Mouse (Mus musculus): Measurements from ENCODE around the gene Gm5901.
"Not testable (repeated sequence)": the region's sequence is repeated elsewhere in the genome, so short reads cannot be mapped to it uniquely, and the experiment has no call there.

Gene Gm5901

GRCm38 (mm10) chr7:105374866-105375265 is at the start of gene Gm5901:
Gene Gm5901 (plus strand): TSS chr7:105375038.
- DNase-seq: no peak

GRCm38 (mm10) chr7:105325302-105325701 is 49.5 kb upstream of the Gm5901 start:
- no peak for DNase-seq

- DNase-seq: no peak
Observed at GRCm38 (mm10) chr7:105334004-105334403, 40.8 kb upstream of the Gm5901 start, which contains the start of gene Olfr690. Gene Olfr690 (minus strand): TSS chr7:105334104.

GRCm38 (mm10) chr7:105342170-105342569 is 32.7 kb upstream of the Gm5901 start, which contains the start of gene Olfr691:
Gene Olfr691 (minus strand): TSS chr7:105342270.
- DNase-seq: no peak

GRCm38 (mm10) chr7:105342752-105343151 is 32.1 kb upstream of the Gm5901 start:
- no peak for DNase-seq

- DNase-seq: not testable (repeated sequence)
Observed at GRCm38 (mm10) chr7:105356064-105356463, 18.8 kb upstream of the Gm5901 start.

- DNase-seq: not testable (repeated sequence)
Observed at GRCm38 (mm10) chr7:105356487-105356886, 18.4 kb upstream of the Gm5901 start.

- DNase-seq: no peak
Observed at GRCm38 (mm10) chr7:105361713-105362112, 13.1 kb upstream of the Gm5901 start.

GRCm38 (mm10) chr7:105367268-105367667 is 7.6 kb upstream of the Gm5901 start:
- DNase-seq: no peak

GRCm38 (mm10) chr7:105367930-105368329 is 6.9 kb upstream of the Gm5901 start, which contains the start of gene Olfr692:
Gene Olfr692 (plus strand): TSS chr7:105368230.
- no peak for DNase-seq

GRCm38 (mm10) chr7:105368521-105368920 is 6.3 kb upstream of the Gm5901 start:
- DNase-seq: no peak

- DNase-seq: no peak
Observed at GRCm38 (mm10) chr7:105372912-105373311, 1.9 kb upstream of the Gm5901 start.

GRCm38 (mm10) chr7:105373509-105373908 is 1.3 kb upstream of the Gm5901 start:
- DNase-seq: no peak

GRCm38 (mm10) chr7:105373976-105374375 is 862 bp upstream of the Gm5901 start:
- DNase-seq: no peak

- no peak for DNase-seq
Observed at GRCm38 (mm10) chr7:105380329-105380728, 5.5 kb downstream of the Gm5901 start.

GRCm38 (mm10) chr7:105387696-105388095 is 12.9 kb downstream of the Gm5901 start:
- DNase-seq: no peak

GRCm38 (mm10) chr7:105390236-105390635 is 15.4 kb downstream of the Gm5901 start:
- DNase-seq: no peak

GRCm38 (mm10) chr7:105394606-105395005 is 19.8 kb downstream of the Gm5901 start:
- no peak for DNase-seq

- DNase-seq: no peak
Observed at GRCm38 (mm10) chr7:105395131-105395820, 20.4 kb downstream of the Gm5901 start.

- DNase-seq: no peak
Observed at GRCm38 (mm10) chr7:105396126-105396525, 21.3 kb downstream of the Gm5901 start.

- DNase-seq: no peak
Observed at GRCm38 (mm10) chr7:105399058-105399934, 24.5 kb downstream of the Gm5901 start.

GRCm38 (mm10) chr7:105399935-105400624 is 25.2 kb downstream of the Gm5901 start, which contains the start of gene Fam160a2:
Gene Fam160a2 (minus strand): TSS chr7:105400054.
- DNase-seq: peak; percentile 99

- DNase-seq: no peak
Observed at GRCm38 (mm10) chr7:105404268-105404667, 29.4 kb downstream of the Gm5901 start, which contains the start of gene Cnga4. Gene Cnga4 (plus strand): TSS chr7:105404568.

All from right cerebral cortex, postnatal 25 days (tissue).